Comparison of ENCODE assay signal across 15 mouse cellular contexts in genomic region chr11:79057809-79058208, GRCm38 (mm10).
DNase-seq lines count a peak whose midpoint lies in the region; ATAC-seq lines count a peak whose summit lies in the region.
"Had no signal": no experiment of that assay in that cellular context is flagged by ENCODE, and none has a peak within 500 bp of the region (broad histone marks: within the 10 kb centered on the region; RNA-seq: fewer than 3 reads in every experiment).

No protein-coding gene starts in this region.

- H3K4me1 ChIP-seq in heart, embryonic 11.5 days (ENCODE audit: control insufficient read depth, insufficient read depth, low read length): peaks cover 68% of the 10 kb centered on the region
- H3K4me1 ChIP-seq in megakaryocyte, embryonic 14.5 days: peaks cover 100% of the 10 kb centered on the region
- peaks cover 46% of the 10 kb centered on the region for H3K4me1 ChIP-seq in limb, embryonic 12.5 days (replicated peaks)
- H3K4me1 ChIP-seq in midbrain, embryonic 13.5 days (replicated peaks): peaks cover 41% of the 10 kb centered on the region

- ATAC-seq in heart, embryonic 11.5 days (replicated peaks; ENCODE audit: insufficient number of reproducible peaks, low FRiP score, low TSS enrichment): no peak
- ATAC-seq in megakaryocyte, adult 5-6 weeks (ENCODE audit: poor library complexity, severe bottlenecking): no peak
- ATAC-seq in limb, embryonic 12.5 days (ENCODE audit: insufficient number of reproducible peaks, insufficient read depth, low FRiP score, low TSS enrichment, low read depth): no peak
- 0 out of 2 replicates have a peak, but pooled peaks have one; percentile 34 for ATAC-seq in midbrain, embryonic 13.5 days
- ATAC-seq: activated CD4-positive, CD25-positive, alpha-beta regulatory T cell, adult 4 months; intestine, embryonic 16.5 days had no signal

- no peaks in the 10 kb centered on the region for H3K36me3 ChIP-seq in heart, embryonic 11.5 days (ENCODE audit: control insufficient read depth, insufficient read depth, low read length)
- H3K36me3 ChIP-seq in megakaryocyte, embryonic 14.5 days (replicated peaks; ENCODE audit: low read length): peaks cover 86% of the 10 kb centered on the region
- H3K36me3 ChIP-seq in limb, embryonic 12.5 days: no peaks in the 10 kb centered on the region
- H3K36me3 ChIP-seq in midbrain, embryonic 13.5 days: no peaks in the 10 kb centered on the region
- H3K36me3 ChIP-seq: neural tube, embryonic 12.5 days had no signal

- H3K9ac ChIP-seq in heart, embryonic 11.5 days (ENCODE audit: low read depth, low read length): no peak overlapping the region; the same call in 1 of the 2 replicates
- H3K9ac ChIP-seq in limb, embryonic 12.5 days (replicated peaks): no peak overlapping the region
- no peak overlapping the region for H3K9ac ChIP-seq in midbrain, embryonic 13.5 days (replicated peaks)
- H3K9ac ChIP-seq: lung, embryonic 14.5 days; neural tube, embryonic 12.5 days had no signal

- no peak for DNase-seq in heart, postnatal 25 days (ENCODE audit: low spot score)
- DNase-seq in spleen, postnatal 10 days (ENCODE audit: low spot score in 2 of 2): no peak
- DNase-seq in right cerebral cortex, postnatal 4 days: no peak
- DNase-seq: cerebellum, adult 18-20 months; kidney, postnatal 10 days; lung, embryonic 14.5 days; thymus, postnatal 25 days had no signal

- no peaks in the 10 kb centered on the region for H3K9me3 ChIP-seq in heart, embryonic 11.5 days (replicated peaks; ENCODE audit: control insufficient read depth, low read length)
- no peaks in the 10 kb centered on the region for H3K9me3 ChIP-seq in megakaryocyte, embryonic 14.5 days
- H3K9me3 ChIP-seq in limb, embryonic 12.5 days: no peaks in the 10 kb centered on the region
- no peaks in the 10 kb centered on the region for H3K9me3 ChIP-seq in midbrain, embryonic 13.5 days
- H3K9me3 ChIP-seq: neural tube, embryonic 12.5 days had no signal

- no peak overlapping the region for H3K4me2 ChIP-seq in heart, embryonic 11.5 days
- H3K4me2 ChIP-seq in limb, embryonic 12.5 days: no peak overlapping the region
- no peak overlapping the region for H3K4me2 ChIP-seq in midbrain, embryonic 13.5 days (replicated peaks)
- H3K4me2 ChIP-seq: lung, embryonic 14.5 days; neural tube, embryonic 12.5 days had no signal

- peak overlapping the region; percentile 89 for H3K27ac ChIP-seq in heart, embryonic 11.5 days (ENCODE audit: low read depth, low read length)
- H3K27ac ChIP-seq in limb, embryonic 12.5 days: peak overlapping the region; percentile 20
- H3K27ac ChIP-seq in midbrain, embryonic 13.5 days: 0 out of 2 replicates have a peak overlapping the region, but pooled peaks have one; percentile 10
- H3K27ac ChIP-seq: neural tube, embryonic 12.5 days had no signal

- 32% methylated on average over 4 of the region's 4 CpGs for WGBS in heart, embryonic 11.5 days (ENCODE audit: insufficient replicate concordance)
- 24% methylated on average over 4 of the region's 4 CpGs for WGBS in limb, embryonic 12.5 days
- 46% methylated on average over 4 of the region's 4 CpGs for WGBS in midbrain, embryonic 13.5 days

- intact Hi-C loops in heart, postnatal 25 days (cut with DNase I): no loop called here

- H3K27me3 ChIP-seq in heart, embryonic 11.5 days (ENCODE audit: control insufficient read depth, insufficient read depth, low read length): no peaks in the 10 kb centered on the region
- no peaks in the 10 kb centered on the region for H3K27me3 ChIP-seq in megakaryocyte, embryonic 14.5 days (replicated peaks)
- no peaks in the 10 kb centered on the region for H3K27me3 ChIP-seq in limb, embryonic 12.5 days
- no peaks in the 10 kb centered on the region for H3K27me3 ChIP-seq in midbrain, embryonic 13.5 days
- H3K27me3 ChIP-seq: neural tube, embryonic 12.5 days had no signal

- H3K4me3 ChIP-seq in heart, embryonic 11.5 days (ENCODE audit: low read depth, low read length): no peak overlapping the region
- H3K4me3 ChIP-seq in megakaryocyte, embryonic 14.5 days (replicated peaks): peak overlapping the region; percentile 85
- no peak overlapping the region for H3K4me3 ChIP-seq in limb, embryonic 12.5 days (replicated peaks)
- H3K4me3 ChIP-seq in midbrain, embryonic 13.5 days (replicated peaks): no peak overlapping the region
- H3K4me3 ChIP-seq: neural tube, embryonic 12.5 days had no signal

Comparison
In these comparisons a context has a peak if more than half of its experiments do, and no peak if none do; other contexts are left out.
1. H3K27ac ChIP-seq: peak in every context shown above with its lines; median percentile 89 in heart, embryonic 11.5 days; 20 in limb, embryonic 12.5 days; 10 in midbrain, embryonic 13.5 days.